Mouse (Mus musculus) ES-Bruce4 (cell line): Measurements from ENCODE around the gene Fbxo7.

ENCODE experiments used
- EP300 ChIP-seq: IDR thresholded peaks from 2 replicates; pipeline ENCODE4 v1.6.1; 2011; ENCODE audit warnings: low read depth, low read length; ENCODE audit not compliant: insufficient read depth
- POLR2A ChIP-seq: IDR thresholded peaks from one replicate; pipeline ENCODE4 v1.8.1; 2011; ENCODE audit warnings: low read length; ENCODE audit not compliant: insufficient read depth

GRCm38 (mm10) chr10:85972915-85973314 lies 48.9 kb upstream of the Fbxo7 start:
- TF ChIP-seq EP300 (no peak), POLR2A (no peak)
